Mouse (Mus musculus): ENCODE results near the gene Spata31d1b.
"Not testable (repeated sequence)": the region's sequence is repeated elsewhere in the genome, so short reads cannot be mapped to it uniquely, and the experiment has no call there.

Spata31d1b gene

DNA sequence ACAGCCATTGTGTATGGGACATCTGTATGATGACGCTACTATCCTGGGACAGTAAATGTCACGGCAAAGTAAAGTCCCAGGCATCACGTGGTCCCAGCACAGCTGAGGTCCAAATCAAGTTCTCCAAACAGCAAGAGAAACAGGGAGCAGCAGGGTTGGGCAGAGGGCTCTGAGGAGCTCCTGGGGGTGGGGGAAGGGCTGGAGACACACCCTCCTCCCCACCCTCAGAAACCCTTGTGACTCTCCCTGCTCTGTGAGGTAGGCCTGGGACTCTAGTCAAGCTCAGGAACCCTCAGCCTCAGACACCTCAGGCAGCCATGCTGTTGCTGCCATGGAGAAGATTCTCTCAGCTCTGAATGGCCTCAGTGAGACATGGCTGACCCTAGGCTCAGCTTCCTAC, at the start of gene Spata31d1b:
Spata31d1b (plus strand) TSS at position 301 of the 400 bp plus-strand sequence.
- not testable (repeated sequence) for DNase-seq (ENCODE audit: low spot score)

DNA sequence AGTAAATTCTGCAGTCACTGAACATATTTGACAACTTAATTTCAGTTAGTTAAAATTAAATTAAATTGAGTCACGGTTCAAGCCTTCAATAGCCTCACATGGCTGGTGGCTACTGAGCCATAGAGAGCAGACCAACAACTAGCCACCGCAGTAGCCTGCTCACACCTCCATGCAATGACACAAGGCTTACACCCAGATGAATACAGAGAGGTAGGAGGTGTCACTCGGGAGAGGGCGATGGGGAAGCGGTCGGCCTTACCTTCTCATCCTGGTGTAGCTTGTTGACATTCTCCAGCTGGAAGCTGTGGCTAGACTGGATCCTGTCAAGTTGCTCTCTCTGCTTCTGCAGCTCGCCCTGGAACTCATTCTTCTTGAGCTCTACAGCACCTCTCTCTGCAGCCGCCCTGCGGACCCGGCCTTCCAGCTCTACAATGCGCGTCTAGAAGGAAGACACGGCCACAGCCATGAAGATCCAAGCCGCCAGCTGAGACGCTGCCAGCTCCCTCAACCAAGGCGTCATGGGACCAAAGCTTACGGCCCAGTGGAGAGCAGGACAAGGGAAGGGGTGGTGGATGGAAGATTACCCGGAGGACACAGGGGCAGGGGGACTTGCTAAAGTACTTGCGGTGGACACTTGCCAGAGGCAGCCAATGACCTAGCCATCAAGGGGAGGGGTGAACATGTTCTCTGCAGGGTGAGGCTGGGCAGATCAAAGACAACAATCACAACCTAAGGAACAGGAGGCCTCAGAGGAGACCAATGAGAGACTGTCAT, 48.0 kb upstream of the Spata31d1b start:
- no peak for DNase-seq (ENCODE audit: low spot score)

DNA sequence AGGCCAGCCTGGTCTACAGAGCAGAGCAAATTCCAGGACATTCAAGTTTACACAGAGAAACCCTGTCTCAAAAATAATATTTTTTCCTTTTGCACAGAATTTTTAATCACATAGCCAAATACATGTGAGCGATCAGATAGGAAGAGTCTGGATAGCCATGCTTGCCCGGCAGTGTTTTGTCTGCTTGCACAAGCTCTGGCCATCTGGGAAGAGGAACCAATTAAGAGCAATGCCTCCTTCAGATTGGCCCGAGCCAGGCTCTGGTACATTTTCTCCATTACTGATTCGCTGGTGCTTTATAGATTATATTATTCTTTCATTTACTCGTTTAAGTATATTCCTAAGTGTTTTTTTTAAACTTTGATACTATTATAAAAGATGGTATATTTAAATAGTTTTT, 44.3 kb upstream of the Spata31d1b start:
- DNase-seq (ENCODE audit: low spot score): no peak

DNA sequence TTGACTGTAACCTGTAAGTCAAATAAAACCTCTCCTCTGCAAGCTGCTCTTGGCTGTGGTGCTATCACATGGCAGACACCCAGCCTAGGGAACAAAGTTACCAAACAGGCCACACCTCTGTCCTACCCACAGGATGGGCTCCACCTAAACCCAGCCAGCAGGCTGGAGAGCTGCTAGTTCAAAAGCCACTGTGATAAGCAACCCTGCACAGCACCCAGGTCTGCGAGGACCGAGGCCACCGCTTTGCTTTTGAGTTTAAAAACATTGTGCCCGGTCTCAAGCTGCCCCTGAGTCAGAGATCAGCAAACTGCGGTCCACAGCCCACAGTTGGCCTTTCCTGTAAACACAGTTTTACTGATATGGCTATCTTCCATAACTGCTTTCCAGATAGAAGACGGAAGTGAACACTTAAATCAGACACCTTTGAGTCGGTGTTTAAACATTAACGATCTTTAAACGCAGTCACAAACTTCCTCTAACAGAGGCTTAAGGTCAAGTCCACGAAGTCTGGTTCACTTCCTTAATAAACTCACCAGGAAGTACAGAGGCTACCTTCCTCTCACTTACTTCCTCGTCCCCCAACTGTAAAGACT, 43.5 kb upstream of the Spata31d1b start:
- no peak for DNase-seq (ENCODE audit: low spot score)

DNA sequence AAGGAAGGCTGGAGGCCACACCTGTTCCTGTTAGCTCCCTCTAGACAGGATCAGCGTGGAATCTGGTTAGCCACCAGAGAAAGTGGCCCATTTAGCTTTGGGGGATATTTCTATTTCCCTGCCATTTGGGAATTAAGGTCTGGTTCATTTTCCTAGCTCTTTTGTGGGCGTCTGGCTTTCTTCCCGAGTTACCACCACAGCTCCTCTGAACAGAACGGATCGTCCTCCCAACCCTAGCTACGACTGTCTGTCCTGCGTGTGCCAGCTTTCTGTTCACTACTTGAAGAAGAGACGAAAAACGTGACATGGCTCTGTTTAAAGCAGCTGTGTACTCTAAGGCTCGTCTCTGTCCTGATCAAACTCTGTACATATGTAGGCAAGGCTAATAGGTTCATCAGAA, 42.1 kb upstream of the Spata31d1b start:
- DNase-seq (ENCODE audit: low spot score): no peak

DNA sequence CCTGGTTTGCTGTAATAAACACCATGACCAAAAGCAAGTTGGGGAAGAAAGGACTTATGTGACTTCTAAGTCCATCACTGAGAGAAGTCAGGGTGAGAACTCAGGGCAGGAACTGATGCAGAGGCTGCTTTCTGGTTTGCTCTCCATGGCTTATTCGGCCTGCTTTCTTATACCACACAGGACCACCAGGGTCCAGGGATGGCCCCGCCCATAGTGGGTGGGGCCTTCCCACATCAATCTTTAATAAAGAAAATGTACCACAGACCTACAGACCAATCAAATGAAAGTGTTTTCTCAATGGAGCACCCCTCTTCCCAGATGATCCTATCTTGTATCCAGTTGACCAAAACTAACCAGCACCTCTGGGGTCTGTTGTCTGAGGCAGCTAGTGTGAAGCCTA, 40.6 kb upstream of the Spata31d1b start:
- DNase-seq (ENCODE audit: low spot score): no peak

DNA sequence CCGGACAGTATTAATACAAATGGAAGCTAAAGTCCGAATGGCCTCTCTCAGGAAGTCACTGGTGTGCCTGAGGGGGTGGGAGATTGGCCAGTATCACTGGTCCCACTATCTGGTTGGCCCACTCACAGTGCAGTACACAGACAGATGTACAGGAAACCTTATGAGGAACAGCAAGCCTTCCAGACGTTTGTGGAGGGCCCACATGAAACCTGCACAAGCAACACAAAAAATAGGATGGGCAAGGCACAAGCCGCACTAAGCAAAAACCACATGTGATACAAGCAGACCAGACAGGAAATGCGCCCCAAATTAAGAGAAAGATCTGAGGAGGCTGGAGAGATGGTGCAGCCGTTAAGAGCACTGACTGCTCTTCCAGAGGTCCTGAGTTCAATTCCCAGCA, 39.8 kb upstream of the Spata31d1b start:
- DNase-seq (ENCODE audit: low spot score): no peak

DNA sequence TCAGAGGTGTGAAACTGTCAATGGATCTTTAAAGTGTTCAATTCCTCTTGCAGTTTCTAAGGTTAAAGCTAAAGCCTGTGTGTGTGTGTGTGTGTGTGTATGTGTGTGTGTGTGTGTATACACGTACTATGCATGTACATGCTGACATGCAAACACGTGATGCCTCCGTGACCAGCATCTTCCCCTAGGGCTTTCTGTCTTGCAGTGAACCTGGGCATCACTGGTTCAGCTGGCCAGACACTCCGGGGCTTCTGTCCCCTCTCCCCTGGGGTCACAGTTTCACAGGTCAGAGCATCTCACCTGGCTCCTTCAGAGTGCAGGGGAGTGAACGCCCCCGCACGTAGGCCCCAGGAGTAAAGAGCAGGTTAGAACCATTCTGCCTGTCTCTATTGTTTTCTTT, 38.5 kb upstream of the Spata31d1b start:
- DNase-seq (ENCODE audit: low spot score): no peak

DNA sequence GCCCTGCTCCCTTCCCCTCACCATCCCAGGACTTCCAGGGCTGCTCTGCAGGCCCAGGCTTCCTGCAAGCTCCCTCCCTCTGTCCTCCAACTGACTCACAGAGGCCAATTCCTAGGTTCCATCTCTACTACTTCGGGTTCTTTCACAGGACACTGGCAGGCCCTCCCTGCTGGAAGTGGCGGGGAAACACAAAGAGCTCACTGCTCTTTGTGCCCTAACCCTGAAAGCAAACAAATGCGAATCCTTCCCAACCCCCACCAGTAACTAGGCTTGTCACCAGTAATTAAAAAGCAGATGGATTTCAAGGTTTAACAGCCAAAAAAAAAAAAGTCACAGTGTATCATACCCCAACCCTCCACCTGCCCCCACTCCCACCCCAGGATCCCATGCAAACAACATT, 37.9 kb upstream of the Spata31d1b start:
- DNase-seq (ENCODE audit: low spot score): no peak

DNA sequence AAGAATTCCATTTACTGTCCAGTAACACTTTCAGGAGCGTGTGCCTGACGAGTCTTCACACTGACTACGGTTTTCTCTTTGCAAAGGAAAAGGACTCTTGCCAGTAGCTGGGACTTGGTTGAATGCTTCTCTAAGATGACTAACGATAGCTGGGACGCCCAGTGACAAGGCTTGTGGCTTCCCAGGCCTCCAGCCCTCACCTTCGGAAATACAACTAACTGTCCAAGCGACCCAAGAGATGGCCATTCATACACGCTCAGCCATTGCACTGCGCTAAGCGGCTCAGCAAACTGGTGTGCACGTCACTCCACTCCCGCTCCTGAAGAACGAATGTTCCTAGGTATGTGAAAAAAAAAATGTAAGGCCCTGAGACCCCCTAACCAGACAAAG, 37.3 kb upstream of the Spata31d1b start:
- no peak for DNase-seq (ENCODE audit: low spot score)

DNA sequence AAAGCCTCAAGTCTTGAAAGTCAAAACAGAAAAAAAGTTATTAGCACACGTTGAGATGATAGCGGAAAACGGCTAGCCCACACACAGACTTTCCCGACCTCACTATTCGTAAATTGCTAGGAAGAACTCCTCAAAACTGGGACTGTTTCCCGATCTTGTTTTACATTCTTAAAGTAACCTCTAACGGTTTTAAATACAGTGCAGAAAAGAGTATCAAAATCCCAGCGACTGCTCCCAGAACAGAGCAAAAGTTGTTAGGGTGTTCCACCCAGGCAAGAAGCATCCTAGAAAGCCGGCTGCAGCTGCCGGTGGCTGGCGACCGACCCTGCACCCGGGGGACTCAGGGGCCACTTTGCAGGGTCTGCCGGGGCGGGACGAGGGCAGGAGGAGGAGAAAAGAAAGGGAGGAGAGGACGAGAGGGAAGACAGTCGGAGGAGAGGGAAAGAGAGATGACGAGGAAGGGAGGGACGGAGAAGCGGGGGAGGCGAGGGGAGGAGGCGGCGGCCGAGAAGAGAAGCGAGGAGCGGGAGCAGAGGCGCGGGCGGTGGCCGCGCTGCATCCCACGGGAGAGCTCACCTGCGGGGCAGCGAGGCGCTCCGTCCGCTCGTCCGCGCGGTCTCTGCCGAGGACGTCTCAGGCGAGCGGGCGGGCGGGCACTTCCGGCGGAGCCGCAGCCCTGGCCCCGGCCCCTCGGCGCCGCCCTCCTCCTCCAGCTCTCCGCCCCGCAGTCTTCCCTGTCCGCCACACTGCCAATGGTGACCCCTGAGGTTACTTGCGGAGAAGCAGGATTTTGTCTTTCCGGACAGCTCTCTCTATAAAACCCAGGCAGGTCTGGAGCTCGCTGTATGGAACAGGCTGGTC, 36.7 kb upstream of the Spata31d1b start, which contains the start of gene Golm1:
Golm1 (minus strand) TSS at position 661 of the 861 bp plus-strand sequence.
- peak; percentile 37 for DNase-seq (ENCODE audit: low spot score)

DNA sequence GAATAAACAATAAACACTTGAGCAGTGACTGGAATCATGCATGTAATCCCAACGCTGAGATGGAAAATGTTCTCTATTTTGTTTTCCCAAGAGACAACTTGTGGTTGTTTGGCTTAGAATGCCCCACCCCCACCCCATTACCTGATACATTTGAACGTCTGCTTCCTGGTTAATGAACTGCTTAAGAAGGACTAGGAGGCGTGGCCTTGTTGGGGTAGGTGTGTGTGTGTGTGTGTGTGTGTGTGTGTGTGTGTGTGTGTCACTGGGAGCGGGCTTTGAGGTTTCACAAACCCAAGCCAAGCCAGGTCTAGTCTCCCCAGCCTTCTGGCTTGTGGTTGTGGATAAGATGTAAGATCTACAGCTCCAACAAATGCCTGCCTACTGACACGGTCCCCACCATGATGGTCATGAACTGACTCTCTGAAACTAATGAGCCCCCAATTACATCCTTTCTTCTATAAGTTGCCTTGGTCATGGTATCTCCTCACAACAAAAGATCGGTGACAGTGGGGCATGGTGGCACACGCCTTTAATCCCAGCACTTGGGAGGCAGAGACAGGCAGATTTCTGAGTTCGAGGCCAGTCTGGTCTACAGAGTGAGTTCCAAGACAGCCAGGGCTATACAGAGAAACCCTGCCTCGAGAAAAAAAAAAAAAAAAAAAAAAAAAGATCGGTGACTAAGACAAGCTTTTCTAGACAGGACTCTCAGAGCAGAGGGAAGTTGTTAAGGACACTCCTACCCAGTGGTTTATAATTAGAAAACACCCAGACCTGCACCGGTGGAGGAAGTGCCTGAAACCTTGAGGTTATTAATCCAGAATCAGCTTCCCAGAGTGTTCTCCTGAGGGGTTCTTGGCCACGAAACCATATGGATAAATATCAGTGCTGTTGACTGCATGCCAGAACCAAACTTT, 35.5 kb upstream of the Spata31d1b start:
- DNase-seq (ENCODE audit: low spot score): no peak

DNA sequence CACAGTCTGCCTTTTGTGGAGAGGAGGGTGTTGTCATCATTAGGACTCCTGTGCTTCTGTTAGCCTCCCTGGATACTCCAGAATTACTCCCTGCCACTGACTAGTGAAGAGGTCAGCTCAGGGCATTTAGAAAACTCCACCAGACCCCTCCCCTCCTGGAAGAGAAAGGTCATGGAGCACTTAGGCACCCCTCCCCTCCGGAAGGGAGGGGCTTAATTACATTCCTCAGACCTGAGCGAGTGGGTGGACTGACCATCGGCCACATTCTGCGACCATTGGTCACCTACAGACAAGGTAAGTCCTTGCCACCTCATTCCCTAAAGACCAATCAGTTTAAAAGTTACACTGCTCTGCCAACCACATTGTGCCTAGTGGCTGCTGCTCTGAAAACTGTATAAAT, 32.8 kb upstream of the Spata31d1b start:
- no peak for DNase-seq (ENCODE audit: low spot score)

DNA sequence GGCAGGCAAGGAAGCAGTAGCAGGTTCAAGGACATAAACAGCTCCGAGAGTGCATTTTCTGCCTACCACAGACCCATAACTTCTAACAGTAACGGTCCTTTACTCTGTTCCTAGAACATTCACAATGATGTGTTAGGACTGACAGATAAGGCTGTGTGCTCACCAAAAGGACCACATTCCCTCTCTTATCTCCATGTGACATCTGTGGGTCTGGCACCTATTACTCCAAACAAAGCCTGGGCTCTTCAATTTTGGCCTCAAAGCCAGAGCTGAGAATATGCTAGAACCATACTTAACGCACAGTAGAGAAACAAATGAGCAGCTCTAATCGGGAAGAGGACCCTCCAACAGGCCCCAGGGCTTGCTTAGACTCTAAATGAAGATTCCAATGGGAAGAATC, 32.2 kb upstream of the Spata31d1b start:
- no peak for DNase-seq (ENCODE audit: low spot score)

DNA sequence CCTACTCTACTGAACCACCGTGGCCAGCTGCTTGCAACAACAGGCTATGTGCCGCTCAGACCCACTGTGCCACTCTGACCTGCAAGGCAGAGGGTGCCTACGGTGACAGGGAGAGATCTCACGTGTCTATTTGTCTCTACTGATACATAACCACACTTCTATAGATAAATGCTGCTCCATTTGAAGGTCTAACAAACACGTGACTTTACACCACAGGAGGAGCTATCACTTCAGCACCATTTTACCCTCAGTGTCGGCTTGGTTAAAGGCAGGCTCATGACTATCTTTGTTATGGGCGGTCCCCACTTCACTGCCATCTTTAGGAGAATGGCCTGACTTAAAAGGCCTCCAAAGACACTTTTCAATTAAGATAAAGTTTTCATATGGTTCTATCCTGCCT, 29.5 kb upstream of the Spata31d1b start:
- no peak for DNase-seq (ENCODE audit: low spot score)

DNA sequence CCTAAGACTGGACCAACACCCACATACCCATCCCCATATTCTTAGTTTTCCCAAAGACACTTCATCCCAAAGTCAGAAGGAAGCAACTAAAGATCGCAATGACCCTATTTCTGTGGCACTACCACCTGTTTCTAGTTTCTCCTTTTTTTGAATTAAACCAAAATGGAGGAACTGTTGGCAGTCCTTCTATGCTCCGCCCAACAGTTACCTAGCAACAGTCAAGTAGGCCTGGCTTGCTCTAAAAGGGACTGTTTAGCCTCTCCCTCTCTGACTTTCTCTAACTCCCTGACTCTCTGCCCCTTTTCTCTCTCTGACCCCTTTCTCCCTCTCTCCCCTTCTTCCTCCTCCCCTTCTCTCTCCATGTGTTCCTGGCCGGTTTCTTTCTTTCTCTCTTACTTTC, 26.8 kb upstream of the Spata31d1b start:
- no peak for DNase-seq (ENCODE audit: low spot score)

DNA sequence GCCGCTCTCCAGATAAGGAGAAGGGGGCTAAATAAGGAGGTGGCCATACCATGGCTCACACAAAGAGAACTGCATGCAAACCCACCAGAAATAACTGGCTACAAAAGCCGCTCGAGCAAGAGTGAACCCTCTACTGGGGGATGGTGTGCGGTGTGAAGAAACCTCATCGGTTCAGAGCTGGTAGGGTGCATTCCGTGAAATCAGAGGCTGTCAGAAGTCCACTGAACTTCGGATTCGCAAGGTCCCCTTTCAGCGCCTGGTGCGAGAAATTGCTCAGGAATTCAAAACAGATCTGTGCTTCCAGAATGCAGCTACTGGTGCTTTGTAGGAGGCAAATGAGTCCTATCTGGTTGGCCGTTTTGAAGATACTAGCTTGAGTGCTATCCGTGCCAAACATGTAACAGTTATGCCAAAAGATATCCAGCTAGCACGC, 23.7 kb upstream of the Spata31d1b start:
- no peak for DNase-seq (ENCODE audit: low spot score)

DNA sequence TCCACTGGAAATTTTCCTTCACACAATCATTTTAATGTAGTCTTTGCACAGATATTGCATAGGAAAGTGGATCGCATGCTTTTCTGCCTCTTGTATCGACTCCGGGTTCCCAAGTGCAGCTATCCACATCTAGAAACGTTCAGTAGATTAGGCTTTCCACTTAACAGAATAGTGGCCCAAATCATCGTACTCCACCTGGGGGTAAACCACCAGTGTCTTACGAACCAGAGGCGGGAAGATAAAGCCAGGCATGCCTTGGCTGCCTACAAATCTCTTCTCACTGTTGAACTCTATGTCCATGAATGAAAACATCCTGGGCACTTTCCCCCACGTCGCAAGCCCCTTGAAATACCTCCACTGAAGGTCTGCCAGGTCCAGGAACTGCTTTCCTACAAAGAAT, 22.8 kb upstream of the Spata31d1b start:
- DNase-seq (ENCODE audit: low spot score): no peak

DNA sequence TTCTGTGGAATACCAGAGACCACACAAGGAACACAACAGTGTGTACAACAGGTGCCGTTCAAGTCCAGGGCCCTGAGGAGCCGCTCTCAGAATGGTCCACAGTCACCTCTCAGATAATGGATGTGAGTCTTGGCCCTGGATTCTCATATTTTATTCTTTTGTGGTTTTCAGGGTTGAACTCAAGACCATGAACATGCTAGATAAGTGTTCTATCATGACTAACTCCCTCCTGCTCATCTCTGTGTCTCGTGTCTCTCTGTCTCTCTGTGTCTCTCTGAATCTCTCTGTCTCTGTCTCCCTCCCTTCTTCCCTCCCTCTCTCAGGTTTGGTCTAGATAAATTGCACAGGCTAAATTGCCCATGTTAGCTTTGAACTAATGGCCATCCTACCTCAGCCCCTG, 22.2 kb upstream of the Spata31d1b start:
- no peak for DNase-seq (ENCODE audit: low spot score)

DNA sequence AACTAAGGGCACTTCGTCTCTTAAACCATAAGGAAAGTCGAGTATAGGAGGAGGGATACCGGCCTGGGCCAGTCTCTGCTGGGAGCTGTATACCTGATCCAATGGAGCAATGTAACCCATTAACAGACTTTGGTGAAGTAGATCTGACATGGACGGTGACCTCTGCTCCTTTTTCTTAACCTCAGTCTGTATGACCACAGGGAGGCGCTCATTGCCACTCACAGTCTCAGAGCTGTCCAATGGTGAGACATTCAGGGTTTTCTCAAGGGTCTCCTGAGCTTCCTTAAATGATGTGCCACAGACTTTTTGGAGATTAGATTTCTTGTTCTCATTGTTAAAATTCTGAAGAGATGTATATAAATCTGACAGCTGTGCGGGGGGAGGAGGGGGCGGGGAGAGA, 21.5 kb upstream of the Spata31d1b start:
- no peak for DNase-seq (ENCODE audit: low spot score)

DNA sequence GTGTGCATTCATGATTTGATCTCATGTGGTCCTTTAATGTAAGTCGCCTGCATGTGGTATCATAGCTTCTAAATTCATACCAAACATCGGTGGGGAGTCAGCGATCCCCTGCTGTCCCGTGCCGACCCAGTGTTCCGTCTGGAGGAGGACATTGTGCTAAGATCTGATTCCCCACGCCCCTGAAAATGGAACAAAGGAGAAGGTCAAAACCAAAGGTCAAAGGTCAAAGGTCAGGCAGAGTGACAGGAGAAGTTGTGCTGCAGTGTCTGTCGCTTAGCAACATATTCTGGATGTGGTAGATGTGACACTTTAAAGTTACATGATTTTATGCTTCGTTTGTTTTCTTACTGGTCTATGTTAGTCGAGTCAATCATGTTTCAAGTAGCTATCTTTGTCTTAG, 20.6 kb upstream of the Spata31d1b start:
- DNase-seq (ENCODE audit: low spot score): no peak

DNA sequence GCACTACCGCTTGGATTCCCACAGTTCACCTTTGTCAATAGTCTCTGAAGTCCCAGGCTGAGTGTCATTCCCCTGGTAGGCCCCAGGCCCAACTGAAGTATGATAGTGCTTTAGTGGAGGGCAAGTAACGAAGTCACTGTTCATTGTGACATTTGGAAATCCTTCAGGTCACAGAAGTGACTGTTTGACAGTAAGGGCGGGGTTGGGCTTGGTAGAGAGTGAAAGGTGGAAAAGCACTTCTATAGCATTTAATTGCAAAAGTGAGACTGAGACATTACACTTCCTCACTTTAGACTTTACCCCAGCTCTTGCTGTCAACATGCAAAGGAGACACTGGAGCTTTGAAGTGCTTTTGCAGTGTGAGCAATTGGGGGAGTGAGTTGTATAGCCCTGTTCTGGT, 18.1 kb upstream of the Spata31d1b start, which contains the start of gene 4921517D22Rik:
4921517D22Rik (minus strand) TSS at position 101 of the 400 bp plus-strand sequence.
- no peak for DNase-seq (ENCODE audit: low spot score)

Measured in ovary, postnatal 14 days (tissue).